Mouse (Mus musculus) yolk sac, embryonic 10.5 days (tissue): Measurements from ENCODE around the gene Duxbl3.
"Not testable (repeated sequence)": the region's sequence is repeated elsewhere in the genome, so short reads cannot be mapped to it uniquely, and the experiment has no call there.

ENCODE experiments used
- DNase-seq: peaks from one replicate; pipeline ENCODE4 v3.0.0-alpha.2; 2017; ENCODE audit warnings: low spot score

Gene Duxbl3

DNA sequence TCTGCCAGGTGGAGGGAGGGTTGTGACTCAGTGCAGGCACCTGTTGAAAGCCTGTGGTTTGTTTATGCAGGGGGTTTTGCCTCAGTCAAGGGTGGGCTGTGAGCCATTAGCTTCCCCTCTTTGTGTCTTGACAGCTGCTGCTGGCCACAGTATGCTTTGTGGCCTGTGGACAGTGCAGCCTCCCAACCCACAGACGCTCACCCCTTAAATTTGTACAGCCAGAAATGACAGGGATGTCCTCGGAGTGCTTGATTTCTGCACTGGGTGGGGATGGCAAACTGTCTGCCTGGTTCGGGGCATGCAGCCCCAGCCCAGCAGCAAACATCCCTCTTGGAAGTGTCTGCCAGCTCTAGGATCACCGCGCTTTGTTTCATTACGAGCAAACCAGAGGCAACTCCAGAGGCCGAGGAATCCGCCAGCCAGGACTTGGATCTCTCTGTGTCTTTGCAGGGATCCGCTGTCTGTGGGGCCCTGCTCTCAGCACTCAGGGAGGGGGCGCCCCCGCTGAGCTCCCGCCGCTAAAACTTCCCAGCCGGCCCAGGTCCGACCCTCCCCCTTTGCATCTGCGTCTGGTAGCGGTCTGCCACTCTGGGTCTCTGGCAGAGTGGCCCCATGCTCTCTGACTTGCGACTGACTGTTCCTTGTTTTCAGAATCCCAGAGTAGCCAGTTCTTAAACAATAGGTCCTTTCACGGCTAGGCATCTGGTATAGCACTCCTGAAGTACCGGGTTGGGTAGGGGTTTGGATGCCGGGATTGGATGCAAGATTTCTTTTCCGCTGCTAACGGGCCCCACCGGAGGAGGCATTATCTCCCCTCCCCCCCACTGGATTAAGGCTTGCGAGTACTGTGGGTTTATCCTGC, at the start of gene Duxbl3:
Gene Duxbl3 (plus strand): TSS at position 207 of the 862 bp plus-strand sequence.
- not testable (repeated sequence) for DNase-seq

DNA sequence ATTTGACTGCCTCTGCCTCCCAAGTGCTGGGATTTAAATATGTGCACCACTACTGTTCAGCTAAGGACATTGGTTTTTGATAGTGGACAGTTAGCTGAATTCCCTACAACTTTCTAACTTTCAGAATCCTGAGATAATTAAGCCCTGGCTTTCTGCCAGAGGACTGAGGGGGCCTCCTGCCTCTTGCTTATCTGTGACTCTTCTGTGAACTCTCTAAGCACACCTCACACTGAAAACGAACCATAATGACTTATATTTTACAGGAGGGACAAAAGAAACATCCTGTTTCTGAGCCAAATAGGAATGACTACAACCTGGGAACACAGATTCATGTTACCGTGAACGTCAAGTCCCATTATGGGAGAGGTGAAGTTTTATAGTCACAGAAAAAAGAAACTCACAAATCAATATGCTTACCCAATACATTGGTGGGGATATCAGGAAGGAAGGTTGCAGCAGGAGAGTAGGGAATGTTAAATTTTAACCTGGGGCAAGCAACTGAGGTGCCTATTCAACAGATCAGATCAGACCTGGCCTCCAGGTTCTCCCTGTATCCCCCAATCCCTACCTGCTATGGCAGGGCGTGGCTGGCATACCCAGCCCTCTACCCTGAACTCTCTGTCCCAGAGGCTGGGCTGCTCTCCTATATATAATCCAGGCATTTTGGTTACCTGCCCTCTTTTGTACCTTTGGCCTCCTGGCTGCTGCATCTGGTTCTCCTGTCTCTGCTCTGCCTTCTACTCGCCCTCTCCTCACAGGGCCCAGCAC, 41.3 kb upstream of the Duxbl3 start:
- not testable (repeated sequence) for DNase-seq

DNA sequence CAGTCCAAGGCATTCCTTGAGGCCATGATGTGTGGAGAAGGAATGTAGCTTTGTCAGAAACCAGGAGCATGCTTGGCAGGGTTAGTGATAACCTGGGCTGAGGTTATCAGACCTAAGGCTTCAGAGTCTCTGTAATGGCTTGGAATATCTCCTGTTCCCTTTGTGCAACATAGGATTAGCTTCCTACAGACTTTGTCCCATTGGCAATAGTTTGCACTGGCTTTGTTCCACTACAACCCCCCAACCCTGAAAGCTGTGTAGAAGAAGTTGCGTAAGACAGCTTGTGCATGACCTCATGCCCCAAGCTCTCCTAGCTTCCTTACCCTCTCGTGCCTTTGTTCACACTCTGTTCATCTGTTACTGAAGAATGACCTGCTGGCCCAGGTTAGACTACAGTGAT, 20.6 kb upstream of the Duxbl3 start:
- DNase-seq = not testable (repeated sequence)

DNA sequence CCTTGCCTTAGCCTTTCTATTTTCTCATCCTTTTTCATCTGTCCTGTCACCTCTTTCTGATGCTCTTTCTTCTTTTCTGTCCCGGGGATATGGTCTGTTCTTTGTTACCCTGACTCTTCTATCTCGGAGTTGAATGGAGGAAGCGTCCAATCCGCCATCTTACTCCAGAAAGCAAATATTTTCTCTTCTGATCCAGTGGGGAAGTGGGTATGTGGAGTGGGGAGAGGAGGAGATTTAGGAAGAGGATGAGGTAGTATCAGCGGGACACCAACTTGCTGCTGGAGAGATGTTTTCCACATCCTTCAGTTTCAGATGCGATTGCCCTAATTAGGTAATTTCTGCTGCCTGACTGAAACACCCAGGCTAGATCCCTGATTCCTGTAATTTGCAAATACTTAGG, 967 bp downstream of the Duxbl3 start:
- not testable (repeated sequence) for DNase-seq

DNA sequence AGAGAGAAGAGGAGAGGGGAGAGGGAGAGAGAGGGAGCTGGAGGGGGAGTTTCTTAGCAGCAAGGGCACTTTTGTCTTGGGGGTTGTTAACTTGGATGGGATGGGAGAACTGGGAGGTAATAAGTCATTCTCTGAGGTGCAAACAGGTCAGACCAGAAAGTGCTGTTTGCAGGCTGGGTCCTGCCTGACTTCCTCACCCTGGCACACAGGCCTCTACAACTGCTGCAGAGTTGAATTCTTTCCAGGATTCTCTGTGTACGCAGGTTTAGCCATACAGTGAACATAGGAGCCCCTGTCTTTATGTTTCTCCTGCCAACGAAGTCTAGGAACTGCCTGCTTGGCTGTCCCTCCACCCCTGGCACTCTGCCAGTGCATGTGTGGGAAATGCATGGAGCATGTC, 29.0 kb downstream of the Duxbl3 start:
- not testable (repeated sequence) for DNase-seq

DNA sequence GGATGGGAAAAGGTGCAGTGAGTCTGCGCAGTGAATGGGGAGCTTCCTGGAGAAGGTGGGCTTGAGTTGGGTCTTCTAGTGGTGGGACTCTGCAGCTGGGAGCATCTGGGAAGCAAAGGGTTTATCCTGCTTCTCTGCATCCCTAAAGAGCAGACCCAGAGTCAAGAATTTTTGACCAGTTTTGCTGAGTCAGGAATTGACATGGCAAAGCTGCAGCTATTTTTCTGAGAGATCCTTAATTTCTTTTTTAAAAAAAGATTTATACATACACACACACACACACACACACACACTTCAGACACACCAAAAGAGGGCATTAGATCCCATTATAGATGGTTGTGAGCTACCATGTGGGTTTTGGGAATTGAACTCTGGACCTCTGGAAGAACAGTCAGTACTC, 36.1 kb downstream of the Duxbl3 start:
- no peak for DNase-seq

DNA sequence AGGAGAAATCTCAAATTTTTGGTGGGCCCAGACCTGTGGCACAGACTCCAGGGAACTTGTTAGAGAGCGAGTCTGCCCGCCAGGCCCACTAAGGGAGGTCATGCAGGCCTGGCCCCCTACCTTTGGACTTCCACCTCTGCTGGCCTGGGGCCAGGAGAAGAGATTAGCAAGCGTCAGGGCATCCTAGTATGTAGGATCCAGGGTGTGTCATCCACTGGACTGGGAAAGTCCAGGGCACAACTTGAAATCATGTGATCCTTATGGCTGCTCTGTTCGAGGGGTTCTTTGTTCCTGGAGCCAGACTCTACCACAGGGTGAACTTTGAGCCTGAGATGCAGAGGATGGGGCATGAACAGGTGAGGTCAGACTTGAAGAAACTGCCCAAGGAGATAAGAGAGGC, 39.3 kb downstream of the Duxbl3 start:
- DNase-seq = peak; percentile 53

DNA sequence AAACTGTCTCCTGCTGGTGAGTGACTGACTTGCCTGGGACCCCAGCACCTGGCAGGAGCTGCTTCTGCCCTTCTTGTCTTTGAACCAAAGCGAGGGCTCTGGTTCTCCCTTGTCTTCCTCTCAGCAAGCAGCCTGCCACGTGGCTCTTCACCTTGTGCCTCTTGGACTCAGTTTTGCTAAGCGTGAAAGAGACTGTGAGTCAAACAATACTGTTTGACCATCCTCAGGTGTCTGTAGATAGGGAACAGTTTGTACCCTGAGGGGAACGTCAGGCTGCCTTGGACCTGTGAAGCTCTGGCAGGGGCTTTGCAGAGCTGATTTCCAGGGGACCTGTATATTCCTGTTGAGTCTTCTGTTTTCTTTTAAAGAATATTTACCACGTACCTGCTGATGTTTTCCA, 39.7 kb downstream of the Duxbl3 start:
- DNase-seq = no peak

DNA sequence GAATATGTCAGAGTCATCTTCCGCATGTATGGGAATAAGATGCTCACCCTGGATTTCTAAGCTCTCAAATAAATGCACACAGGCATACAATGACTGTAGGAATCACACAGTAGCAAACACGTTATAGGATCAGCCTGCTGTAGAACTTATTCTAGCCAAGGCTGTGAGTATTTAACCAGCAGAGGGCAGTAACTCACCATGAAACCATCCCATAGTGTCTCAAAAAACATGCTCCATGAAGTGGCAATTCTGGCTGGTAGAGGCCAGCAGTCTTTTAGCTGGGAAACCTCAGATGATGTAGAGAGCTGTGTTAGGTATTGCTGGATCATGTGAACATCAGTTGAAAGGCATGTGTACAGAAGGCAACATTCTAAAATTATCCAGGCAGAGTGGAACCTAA, 45.3 kb downstream of the Duxbl3 start:
- DNase-seq = peak; percentile 36

DNA sequence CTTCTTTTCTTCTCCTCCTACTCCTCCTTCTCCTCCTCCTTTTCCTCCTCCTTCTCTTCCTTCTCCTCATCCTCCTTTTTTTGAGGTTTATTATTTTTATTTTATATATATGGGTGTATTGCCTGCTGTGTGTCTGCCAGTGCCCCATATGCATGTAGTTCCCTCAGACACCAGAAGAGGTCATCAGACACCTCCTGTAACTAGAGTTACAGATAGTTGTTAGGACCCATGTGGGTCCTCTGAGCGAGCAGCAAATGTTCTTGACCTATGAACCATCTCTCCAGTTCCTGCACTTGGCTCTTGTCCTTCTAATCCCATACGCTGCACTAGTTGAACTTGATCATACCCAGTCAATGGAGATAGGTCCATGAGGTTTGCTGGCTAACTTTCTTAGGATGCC, 48.3 kb downstream of the Duxbl3 start:
- DNase-seq = peak; percentile 23

DNA sequence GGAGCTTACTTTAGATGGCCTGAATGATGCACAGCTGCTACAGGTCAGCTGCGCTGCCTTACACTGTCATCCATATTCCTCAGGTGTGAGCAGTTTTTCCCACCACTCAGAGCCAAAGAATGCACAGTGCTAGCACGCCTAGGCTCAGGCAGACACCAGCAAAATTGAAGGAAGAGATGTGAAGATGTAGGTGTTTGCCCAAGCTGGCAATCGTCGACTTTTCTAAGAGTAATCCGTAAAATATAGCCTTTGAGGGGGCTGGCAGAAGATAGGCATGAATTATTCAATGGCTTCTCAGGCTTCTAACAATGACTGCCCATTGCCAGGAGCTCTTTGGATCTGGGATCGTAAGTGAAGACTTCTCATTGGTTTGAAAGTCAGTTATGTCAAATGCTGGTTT, 51.1 kb downstream of the Duxbl3 start:
- DNase-seq = no peak

DNA sequence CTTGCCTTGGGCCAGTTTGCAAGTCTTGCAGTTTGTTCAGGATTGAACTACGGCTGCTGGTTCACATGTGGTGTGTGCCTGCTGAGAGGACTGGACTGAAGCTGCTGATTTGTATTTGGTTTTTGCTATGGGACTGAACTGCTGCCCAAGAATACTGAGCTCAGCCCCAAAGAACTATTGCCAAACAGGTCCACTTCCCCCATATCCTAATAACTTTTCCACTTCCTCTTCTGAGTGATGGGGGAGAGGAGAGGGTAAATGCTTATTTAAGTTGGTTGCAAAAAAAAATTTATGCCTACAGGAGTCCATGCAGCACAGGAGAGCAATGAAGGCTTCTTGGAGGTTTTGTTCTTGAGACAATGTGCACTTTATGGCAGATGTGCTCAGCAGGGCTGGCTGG, 51.7 kb downstream of the Duxbl3 start:
- DNase-seq = no peak

DNA sequence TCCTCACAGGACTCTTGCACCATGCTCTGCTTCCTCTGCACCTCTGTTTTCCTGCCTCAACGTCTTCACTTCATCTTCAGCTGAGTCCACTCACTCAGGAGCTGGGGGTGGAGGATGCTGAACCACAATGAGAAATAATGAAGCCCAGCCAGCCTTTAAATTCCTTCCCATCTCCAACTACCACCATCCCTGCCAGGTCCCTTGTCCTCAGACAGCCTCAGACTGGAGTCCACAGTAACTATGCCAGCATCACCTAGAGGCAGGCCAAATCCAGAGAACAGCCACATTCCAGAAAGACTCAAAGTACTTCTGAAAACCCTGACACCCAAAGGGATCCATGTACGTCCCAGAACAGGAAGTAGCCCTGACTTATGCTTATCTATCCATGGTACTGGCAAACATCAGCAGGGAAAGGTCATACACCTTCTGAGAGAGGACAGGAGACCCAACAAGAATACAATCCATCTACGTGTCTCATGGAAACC, 58.5 kb downstream of the Duxbl3 start:
- no peak for DNase-seq
